Mouse (Mus musculus) Patski (cell line): ENCODE results near the gene Gstp3. TPM values are rescaled to one million over a fixed set of nuclear protein-coding genes. Genes with fewer than 3 reads are reported as not detected.
"Not testable (repeated sequence)": the region's sequence is repeated elsewhere in the genome, so short reads cannot be mapped to it uniquely, and the experiment has no call there.

Experiments
- ATAC-seq: fragments of 100-300 bp; one replicate; pipeline ENCODE4 v1.8.0; 2021
- CTCF ChIA-PET: fragments of 350-600 bp; sonication (Branson Sonifier 250); formaldehyde crosslinking; loops from one replicate; lab custom pipeline; 2022; ENCODE audit warnings: inconsistent platforms; lab: Charles Lee
- POLR2A ChIA-PET: fragments of 350-600 bp; sonication (Branson Sonifier 250); formaldehyde crosslinking; loops from one replicate; lab custom pipeline; 2022; ENCODE audit warnings: antibody characterized with exemption, inconsistent platforms; lab: Charles Lee
- DNase-seq: peaks from one replicate; pipeline ENCODE4 v3.0.0-alpha.2; 2011; ENCODE audit warnings: low read depth, low spot score
- H3K27me3 ChIP-seq: fragments of 371-371 bp; one replicate; pipeline ENCODE4 v1.5.1; 2021
- CTCF ChIP-seq: fragments of 100-300 bp; IDR thresholded peaks from one replicate; pipeline ENCODE4 v1.5.1; 2021
- in situ Hi-C: fragments of 300-500 bp; cut with MboI; formaldehyde crosslinking; loops from 3 replicates; pipeline ENCODE4 v1.11.1; 2018; ENCODE audit warnings: low pct_unique_long_range_greater_than_20kb, mixed read lengths
- polyA plus RNA-seq: library from polyadenylated mRNA; unstranded; gene quantifications from one replicate; pipeline ENCODE4 v1.2.3, GENCODE M21; 2021

Gstp3 gene
- polyA plus RNA-seq, 1 experiment from 2014 or later = not detected

DNA sequence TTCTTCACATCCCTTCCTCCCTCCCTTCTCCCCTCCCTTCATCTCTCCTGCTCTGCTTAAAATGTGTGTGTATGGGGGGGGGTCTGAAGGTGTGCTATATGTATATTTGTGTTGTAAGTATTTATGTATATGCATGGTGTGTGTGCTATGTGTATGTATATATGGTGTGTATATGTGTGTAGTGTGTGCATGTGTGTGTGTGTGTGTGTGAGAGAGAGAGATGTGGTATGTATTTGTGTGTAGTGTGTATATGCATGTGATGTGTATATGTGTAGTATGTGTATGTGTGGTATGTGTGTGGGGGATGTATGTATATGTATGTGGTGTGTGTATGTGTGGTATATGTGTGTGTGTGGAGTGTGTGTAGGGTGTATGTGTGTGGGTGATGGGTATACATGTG lies 7.5 kb upstream of the Gstp3 start:
- in situ Hi-C loops = no loop called here
- POLR2A ChIA-PET = no interaction called here
- DNase-seq (no peak), ATAC-seq (no peak)
- no peak for TF ChIP-seq CTCF
- H3K27me3 ChIP-seq = no peaks in the 10 kb centered on the region
- CTCF ChIA-PET = no interaction called here

- CTCF ChIA-PET = no interaction called here
- DNase-seq = no peak
- ATAC-seq = no peak
- H3K27me3 ChIP-seq = no peaks in the 10 kb centered on the region
- POLR2A ChIA-PET = no interaction called here
- in situ Hi-C loops = no loop called here
- no peak for TF ChIP-seq CTCF
These were observed 6.9 kb upstream of the Gstp3 start for GRCm38 (mm10) chr19:4066280-4066679.

DNA sequence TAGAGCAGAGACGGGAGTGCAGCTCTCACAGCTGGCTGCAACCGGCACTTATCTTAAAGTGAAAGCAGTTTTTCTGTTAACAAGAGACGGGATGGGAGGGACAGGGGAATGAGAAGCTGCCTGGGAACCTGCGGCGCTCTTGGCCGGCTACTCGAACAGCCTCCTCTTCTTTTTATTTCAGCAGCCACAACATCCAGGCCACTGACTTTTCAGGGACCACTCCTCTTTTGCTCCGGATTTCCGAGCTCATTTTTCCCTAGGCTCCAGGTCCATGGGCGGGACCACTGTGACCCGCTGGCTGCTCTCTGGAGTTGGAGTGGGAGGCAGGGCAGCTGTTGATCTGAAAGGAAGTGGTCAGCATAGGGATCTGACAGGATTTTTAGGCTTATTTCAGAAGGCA lies 5.1 kb upstream of the Gstp3 start:
- H3K27me3 ChIP-seq, DNase-seq, ATAC-seq, POLR2A ChIA-PET, in situ Hi-C loops: not testable (repeated sequence)
- CTCF ChIA-PET = interaction anchor here (1.4 kb wide), 1 partner anchor 12 kb away, joined by 3 read pairs; no protein-coding TSS in a partner anchor

- CTCF ChIA-PET = interaction anchor here (1.4 kb wide), 1 partner anchor 11 kb away, joined by 3 read pairs; no protein-coding TSS in a partner anchor
- POLR2A ChIA-PET, in situ Hi-C loops, H3K27me3 ChIP-seq, DNase-seq, ATAC-seq: not testable (repeated sequence)
These were observed 4.0 kb upstream of the Gstp3 start for GRCm38 (mm10) chr19:4063357-4063756.

GRCm38 (mm10) chr19:4060899-4061465 lies 1.6 kb upstream of the Gstp3 start:
- ChIA-PET CTCF (interaction anchor here (1.2 kb wide), 1 partner anchor 8 kb away, joined by 4 read pairs; no protein-coding TSS in a partner anchor), POLR2A (interaction anchor here (0.7 kb wide), 1 partner anchor 17 kb away, joined by 3 read pairs; no protein-coding TSS in a partner anchor)
- in situ Hi-C loops = no loop called here
- TF ChIP-seq CTCF = no peak
- ATAC-seq = no peak
- H3K27me3 ChIP-seq = no peaks in the 10 kb centered on the region
- no peak for DNase-seq

- in situ Hi-C loops, H3K27me3 ChIP-seq, ATAC-seq, DNase-seq: not testable (repeated sequence)
- ChIA-PET POLR2A (interaction anchor here (0.7 kb wide), 1 partner anchor 17 kb away, joined by 3 read pairs; no protein-coding TSS in a partner anchor), CTCF (interaction anchor here (1.2 kb wide), 1 partner anchor 8 kb away, joined by 4 read pairs; no protein-coding TSS in a partner anchor)
These were observed 902 bp upstream of the Gstp3 start for GRCm38 (mm10) chr19:4060044-4060898.

DNA sequence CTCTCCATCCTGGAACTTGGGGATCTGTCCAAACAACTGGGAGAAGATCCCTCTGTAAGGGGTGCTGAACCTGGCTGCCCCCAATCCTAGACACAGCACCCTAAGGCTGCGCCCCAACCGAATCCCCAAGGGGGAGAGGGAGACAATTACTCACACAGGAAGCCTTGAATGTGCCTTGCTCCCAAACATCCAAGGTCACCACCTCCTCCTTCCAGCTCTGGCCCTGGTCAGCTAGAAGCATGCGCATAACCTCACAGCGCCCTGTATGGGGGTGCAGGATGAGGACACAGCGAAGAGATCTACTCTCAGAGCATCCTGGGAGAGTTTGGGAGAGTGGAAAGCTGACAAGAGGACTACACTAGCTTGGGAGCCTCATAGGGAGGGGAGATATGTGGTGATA lies 788 bp downstream of the Gstp3 start:
- ChIA-PET CTCF (interaction anchor here (1.3 kb wide), 1 partner anchor 10 kb away, joined by 3 read pairs; no protein-coding TSS in a partner anchor), POLR2A (no interaction called here)
- no peak for ATAC-seq
- no peak for DNase-seq
- in situ Hi-C loops = no loop called here
- no peaks in the 10 kb centered on the region for H3K27me3 ChIP-seq
- no peak for TF ChIP-seq CTCF

- CTCF ChIA-PET = interaction anchor here (1.3 to 1.6 kb wide), 2 partner anchors 10 to 12 kb away, joined by 3 to 4 read pairs; partner anchors contain the start of gene Gstp2
- in situ Hi-C loops = no loop called here
- ATAC-seq (no peak), DNase-seq (no peak)
- H3K27me3 ChIP-seq = no peaks in the 10 kb centered on the region
- POLR2A ChIA-PET = interaction anchor here (2.8 kb wide), 1 partner anchor 11 kb away, joined by 21 read pairs; the partner anchor contains the start of gene Gstp2
- TF ChIP-seq CTCF = no peak
These were observed 1.4 kb downstream of the Gstp3 start for GRCm38 (mm10) chr19:4057962-4058361.

DNA sequence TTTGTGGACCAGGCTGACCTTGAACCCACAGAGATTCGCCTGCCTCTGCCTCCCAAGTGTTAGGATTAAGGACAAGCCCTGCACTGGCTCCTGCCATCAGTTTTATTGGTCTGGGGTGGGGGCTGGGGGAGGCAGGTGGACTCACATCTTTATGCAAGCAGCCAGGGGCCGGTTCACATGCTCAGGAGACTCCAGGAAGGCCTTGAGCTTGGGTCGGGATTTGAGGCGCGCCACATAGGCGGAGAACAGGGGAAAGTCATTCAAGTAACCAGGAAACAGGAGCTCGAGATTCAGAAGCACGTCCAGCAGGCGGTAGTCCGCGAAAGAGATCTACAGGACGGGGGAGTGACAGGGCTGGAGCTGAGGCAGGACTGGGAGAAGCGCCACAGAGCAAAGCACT lies 2.0 kb downstream of the Gstp3 start:
- TF ChIP-seq CTCF = no peak
- DNase-seq (no peak), ATAC-seq (no peak)
- in situ Hi-C loops = no loop called here
- no peaks in the 10 kb centered on the region for H3K27me3 ChIP-seq
- ChIA-PET POLR2A (interaction anchor here (0.6 to 2.8 kb wide), 2 partner anchors 11 to 84 kb away, joined by 3 to 21 read pairs; partner anchors contain the start of gene Gstp2), CTCF (interaction anchor here (1.3 to 1.6 kb wide), 3 partner anchors 9 to 110 kb away, joined by 3 to 4 read pairs (median 3); partner anchors contain the start of gene Gstp2)

DNA sequence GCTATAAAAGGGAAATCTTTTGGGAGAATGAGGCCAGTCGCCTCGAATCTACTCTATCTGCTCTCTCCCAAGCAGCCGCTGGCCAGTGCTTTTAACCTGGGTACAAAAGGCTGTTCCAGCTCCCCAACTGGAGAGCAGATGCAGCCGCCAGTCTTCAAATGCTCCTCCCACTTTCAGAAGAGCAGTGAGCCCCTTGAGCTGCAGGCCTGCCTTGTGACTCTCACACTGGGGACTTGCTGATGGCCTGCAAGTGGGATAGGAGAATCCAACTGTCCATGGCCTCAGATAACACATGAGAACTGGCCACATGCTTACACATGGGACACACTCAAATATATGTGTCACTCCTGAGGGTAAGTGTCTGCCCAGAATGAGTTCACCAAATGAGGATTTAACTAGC lies 2.6 kb downstream of the Gstp3 start:
- H3K27me3 ChIP-seq = no peaks in the 10 kb centered on the region
- ChIA-PET POLR2A (interaction anchor here (0.6 to 2.8 kb wide), 4 partner anchors 10 to 133 kb away, joined by 3 to 21 read pairs (median 4); partner anchors contain the start of gene Gstp2), CTCF (interaction anchor here (1.3 to 3.3 kb wide), 3 partner anchors 11 to 110 kb away, joined by 3 to 12 read pairs (median 4); partner anchors contain the start of gene Gstp2)
- no peak for TF ChIP-seq CTCF
- in situ Hi-C loops = no loop called here
- ATAC-seq (no peak), DNase-seq (no peak)
